Mouse (Mus musculus) megakaryocyte, embryonic 14.5 days (primary cell): Measurements from ENCODE around the gene E330034G19Rik.

Experiments
- FLI1 ChIP-seq: IDR thresholded peaks from 2 replicates; pipeline ENCODE4 v1.6.1; 2012; ENCODE audit warnings: low read length, inconsistent platforms, mixed read lengths
- GATA1 ChIP-seq: IDR thresholded peaks from 3 replicates; pipeline ENCODE4 v1.6.1; 2012; ENCODE audit warnings: mixed read lengths, low read length, inconsistent platforms, borderline replicate concordance

GRCm38 (mm10) chr14:24275534-24275933 lies 17.5 kb upstream of the E330034G19Rik start:
- TF ChIP-seq GATA1 (no peak), FLI1 (no peak)
